Mouse (Mus musculus): ENCODE data around the gene Nme2.

The Nme2 gene

DNA sequence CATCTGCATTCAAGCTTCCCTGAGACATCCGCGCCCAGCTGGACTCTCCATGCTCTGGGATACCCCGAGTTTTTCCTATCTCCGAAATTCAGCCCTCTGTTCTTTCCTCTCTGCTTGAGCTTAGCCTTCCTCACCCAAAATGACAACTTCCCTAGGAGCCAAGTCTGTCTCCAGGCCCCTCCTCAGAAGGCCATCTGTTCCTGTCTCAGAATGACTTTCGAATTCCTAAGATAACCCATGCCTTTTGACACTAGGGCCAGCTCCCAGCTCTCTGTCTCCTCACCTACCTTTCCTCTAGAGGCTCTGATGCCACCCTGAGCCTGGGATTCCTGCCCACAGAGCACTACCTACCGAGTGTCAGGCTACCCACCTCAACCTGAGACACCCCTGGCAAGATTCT is at the start of gene Nme2:
Nme2 (minus strand) TSS at position 101 of the 400 bp plus-strand sequence.
- no peak for DNase-seq (ENCODE audit: low spot score)

DNA sequence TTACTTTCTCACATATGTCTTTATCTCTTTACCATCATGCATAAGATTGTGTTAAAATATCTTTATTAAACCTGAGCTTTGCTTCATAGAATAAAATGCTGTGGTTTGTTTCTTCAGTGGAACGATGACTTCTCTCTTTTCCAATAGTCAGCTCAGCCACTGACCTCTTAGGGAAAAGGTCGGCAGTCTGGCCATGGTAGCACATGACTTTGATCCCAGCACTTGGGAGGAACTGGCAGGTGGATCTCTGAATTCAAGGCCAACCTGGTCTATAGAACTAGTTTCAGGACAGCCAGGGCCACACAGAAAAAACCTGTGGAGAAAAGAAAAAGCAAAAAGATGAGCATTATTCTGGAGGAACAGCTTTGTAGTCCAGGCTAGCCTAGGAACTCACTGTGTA is 47.3 kb upstream of the Nme2 start:
- DNase-seq (ENCODE audit: low spot score), result no peak

DNA sequence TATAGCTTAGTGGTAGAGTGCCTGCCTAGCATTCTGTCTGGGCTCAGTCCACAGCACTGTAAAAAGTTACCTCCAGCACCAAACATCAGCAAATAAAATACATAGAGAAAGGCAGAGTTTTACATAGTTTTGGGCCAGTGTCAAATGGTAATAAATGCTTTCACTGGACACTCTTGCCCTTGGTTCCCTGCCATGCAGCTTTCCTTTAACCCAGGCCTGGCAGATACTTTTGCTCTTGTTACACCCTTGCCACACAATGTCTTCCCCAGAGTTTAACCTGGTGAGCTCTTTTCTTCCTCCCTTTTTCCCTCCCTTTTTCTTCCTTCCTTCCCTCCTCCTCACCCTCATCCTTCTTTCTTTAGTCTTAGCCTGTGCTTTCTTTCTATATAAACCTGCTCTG is 43.2 kb upstream of the Nme2 start:
- no peak for DNase-seq (ENCODE audit: low spot score)

DNA sequence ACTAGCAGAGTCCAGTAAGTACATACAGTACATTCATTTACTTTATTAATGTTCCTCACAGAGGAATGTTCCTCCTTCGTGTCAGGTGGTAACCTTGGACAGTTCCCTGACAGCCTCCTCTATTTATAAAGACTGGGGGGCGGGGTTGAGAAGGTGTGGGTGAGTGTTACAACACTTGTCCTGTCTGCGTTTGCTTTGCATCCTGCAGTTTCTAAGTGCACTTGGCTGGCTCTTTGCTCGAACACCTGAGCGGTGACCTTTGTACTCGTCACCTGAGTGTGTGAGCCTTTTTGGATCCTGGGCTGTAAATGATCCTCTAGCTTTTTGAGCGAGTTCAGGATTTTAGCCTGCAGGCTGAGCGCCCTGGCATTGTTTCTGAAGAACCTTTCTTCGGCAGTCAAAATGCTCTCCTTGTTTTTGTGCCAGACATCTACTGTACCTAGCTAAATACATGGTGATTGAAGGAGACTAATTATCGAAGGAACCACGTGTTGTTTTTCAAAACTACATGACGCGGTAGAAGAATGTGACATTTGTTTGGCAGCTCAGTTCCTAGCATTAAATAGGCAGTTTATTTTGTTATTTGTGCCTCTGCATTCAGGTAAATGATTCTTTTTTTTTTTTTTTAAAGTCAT is 41.2 kb upstream of the Nme2 start:
- DNase-seq (ENCODE audit: low spot score), result peak; percentile 33

DNA sequence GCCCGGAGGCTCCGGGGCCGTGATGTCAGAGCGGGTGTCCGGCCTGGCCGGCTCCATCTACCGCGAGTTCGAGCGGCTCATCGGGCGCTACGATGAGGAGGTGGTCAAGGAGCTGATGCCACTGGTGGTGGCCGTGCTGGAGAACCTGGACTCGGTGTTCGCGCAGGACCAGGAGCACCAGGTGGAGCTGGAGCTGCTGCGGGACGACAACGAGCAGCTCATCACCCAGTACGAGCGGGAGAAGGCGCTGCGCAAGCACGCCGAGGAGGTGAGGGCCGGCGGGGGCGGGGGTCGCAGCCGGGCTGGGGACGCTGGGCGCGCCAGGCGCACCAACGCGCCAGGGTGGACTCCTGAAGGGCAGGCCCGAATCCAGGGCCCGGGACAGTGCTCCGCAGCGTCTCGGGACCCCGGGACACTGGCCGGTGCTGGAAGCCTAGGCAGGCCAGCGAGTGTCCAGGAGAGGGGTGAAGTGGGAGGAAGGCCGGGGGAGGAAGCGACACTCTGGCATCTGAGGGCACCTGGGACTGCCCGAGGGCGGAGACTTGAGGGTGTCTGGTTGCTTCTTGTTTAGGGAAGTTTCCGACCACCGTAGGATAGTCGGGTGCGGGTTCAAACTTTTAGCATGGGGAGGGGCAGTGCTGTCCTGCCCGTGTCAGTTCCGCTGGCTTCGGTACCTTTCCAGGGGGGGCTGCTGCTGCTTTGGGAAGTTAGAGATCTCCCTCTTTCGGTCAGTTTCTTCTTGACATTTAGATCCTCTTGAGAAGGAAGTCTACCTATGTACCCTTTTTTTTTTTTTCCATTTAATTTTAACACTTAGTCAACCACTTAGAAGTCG is 40.5 kb upstream of the Nme2 start:
- DNase-seq (ENCODE audit: low spot score), result peak; percentile 47

DNA sequence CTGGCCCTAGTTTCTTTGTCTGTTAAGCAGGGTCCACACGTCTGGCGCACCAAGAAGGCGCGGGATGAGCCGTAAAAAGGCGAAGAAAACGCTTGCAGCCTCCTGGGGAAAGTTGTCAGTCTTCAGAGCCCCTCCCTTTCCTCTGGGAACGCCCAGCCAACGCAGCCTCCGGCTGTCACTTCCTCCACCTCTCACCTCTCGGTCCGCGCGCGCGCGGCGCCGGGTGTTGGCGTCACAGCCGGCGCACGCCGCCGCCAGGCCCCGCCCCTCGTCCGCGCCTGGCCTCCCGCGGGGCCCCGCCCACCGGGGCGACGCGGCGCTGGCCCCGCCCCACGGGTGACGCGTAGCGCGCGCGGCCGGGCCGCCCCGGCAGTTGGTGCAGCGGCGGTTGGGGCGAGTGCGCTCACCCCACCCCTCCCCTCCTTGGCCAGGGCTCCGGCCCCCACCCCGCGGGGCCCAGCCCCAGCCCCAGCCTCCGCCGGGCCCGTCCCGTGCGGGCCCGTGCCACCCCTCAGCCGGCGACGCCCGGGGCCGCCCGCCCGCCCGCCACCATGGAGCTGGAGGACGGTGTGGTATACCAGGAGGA is 39.8 kb upstream of the Nme2 start, which contains the start of gene Spag9:
Spag9 (plus strand) TSS at position 372 of the 586 bp plus-strand sequence.
- DNase-seq (ENCODE audit: low spot score), result peak; percentile 96

DNA sequence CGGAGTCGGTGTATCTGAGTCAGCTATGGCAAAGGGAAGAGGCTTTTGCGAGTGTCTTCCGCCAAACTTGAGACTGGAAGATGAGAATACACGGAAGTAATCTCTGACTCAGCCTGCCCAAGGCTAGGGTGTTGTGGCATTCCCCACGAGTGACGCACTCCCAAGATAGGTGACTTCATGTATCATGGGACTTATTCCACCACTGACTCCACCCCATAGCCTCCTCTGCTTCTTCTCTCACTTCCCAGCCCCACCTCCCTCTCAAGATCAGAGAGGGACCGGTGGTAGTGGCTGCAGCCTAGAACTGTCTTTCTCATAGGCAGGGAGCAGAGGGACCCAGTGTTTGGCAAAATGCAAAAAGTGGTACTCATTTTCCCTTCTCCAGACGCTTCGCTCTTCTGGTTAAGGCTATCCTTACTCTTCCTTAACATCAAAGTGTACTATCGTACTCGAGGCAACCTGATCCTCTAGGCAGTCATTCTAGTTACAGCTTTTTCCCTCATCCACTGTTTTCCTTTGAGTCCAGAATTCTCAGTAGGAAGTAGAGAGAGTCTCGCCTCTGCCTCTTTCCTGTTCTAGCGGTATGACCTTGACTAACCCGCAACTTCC is 39.2 kb upstream of the Nme2 start:
- peak; percentile 66 for DNase-seq (ENCODE audit: low spot score)

DNA sequence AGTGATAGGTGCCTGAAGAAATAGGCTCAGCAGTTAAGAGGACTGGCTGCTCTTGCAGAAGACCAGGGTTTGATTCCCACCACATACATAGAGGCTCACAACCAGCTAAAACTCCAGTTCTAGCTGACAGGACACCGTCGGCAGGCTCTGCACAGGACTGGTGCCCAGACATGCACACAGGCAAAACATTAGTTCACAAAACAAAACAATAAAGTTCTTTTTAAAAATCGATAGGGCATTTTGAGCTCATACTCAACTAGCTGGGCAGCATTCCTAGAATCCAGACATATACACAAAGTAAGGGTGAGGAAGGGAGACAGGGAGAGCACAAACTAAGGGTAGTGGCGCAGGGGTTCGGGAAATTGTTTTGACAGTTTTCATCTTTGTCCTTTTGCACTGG is 38.5 kb upstream of the Nme2 start:
- DNase-seq (ENCODE audit: low spot score), result no peak

DNA sequence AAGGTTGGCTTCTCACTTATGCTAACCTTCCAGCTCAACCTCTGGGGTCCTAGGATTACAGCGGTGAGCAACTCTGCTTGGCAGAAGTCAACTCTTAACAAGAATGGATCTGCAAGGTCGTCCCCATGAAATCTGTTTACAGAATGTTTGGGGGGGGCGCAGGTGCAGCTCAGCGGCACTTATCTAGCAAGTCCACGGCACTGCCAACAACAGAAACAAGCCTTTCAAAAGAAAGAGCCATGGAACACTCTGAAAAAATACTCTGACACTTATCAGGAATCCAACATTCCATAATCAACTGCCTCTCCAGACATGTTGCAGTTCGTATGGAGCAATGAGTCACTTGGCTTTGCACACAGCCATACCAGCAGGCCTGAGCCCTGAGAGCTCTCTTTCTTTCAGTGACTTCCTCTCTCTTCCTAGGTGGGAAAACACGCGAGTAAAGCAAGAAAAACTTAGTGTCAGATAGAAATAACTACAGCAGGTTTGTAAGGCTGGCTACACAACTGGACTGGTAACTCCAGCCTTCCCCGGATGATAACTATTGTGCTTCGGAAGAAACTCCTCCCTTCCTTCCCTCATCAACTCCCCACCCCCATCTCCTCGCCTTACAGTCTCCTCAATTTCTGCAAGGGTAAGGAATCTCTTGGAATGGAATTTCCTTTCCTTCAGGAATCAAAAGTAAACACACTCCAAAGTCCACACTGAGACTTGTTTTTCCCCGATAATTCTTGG is 32.4 kb upstream of the Nme2 start:
- DNase-seq (ENCODE audit: low spot score), result no peak

DNA sequence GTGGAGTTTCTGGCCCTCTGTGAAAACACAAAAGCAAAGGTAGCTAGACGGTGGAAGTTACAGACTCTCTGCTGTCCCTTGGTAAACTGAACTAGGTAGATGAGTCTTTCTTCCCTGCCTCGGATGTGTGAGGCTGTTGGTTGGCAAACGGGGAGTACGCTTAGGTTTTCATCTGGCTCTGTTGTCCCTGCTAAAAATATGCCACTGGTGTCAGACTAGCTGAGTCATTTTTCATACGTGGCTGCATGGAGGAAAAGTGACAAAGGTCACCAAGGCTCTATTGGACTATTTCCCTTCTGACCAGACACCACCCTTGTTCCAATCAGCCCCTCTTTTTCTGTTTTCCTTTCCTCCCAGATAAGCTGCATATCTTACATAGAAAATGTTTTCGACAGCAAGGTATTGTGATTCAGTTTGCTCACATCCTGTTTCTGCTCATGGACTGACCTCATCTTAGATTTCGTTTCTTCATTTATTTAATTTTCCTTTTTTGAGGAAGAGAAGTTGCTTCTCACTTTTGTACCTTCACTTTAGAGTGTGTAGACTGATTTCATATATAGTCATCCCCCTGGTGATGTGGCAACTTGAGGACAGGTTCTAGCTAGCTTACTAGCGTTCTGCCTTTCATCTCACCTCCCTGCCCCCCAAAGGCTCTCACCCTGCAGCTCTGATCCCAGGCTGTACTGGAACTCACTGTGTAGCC is 31.7 kb upstream of the Nme2 start:
- no peak for DNase-seq (ENCODE audit: low spot score)

DNA sequence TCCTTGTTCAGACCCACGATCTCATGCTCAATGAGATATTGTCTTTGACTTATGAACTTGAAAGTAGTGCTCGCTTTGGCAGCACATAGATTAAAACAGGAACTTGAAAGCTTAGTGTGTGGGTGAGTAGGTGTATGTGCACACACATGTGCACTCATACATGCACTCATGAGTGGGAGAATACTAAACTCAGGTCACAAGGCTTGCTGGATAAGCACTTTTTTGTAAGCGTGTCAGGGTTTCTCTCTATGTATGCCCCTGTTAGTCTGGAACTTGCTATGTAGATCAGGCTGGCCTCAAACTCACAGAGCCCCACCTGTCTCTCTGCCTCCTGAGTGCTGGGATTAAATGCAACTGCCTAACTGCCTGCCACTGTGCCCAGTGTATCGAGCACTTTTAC is 31.0 kb upstream of the Nme2 start:
- DNase-seq (ENCODE audit: low spot score), result no peak

DNA sequence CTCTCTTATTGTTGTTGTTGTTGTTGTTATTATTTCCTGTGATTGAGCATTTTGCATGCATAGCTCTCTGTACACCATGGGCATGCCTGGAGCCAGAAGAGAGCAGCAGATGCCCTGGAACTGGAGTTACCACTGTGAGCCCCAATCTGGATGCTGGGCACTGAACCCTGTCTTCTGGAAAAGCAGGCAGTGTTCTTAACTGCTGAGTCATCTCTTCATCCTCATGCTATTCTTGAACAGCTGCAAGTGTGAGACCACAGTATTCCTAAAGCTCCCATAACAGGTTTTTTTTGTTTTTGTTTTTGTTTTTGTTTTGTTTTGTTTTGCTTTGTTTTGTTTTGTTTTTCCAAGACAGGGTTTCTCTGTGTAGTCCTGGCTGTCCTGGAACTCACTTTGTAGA is 30.2 kb upstream of the Nme2 start:
- DNase-seq (ENCODE audit: low spot score), result no peak

DNA sequence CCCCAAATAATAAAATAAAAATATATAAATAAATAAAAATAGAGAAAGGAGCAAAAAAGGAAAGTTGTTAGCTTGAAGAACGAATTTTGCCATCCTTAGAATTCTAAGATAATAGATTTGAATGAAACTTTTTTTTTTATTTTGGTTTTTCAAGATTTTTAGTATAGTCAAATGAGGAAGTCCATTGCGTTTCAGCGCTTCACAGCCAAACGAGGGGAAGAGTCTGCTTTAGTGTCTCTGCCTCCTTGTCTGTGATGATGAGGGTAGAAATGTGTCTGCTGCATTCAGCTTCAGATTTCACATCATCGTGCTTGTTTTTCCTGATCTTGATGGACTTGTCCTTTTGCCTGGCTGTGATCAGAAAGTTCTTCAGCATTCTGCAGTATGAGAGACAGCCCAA is 29.2 kb upstream of the Nme2 start:
- no peak for DNase-seq (ENCODE audit: low spot score)

DNA sequence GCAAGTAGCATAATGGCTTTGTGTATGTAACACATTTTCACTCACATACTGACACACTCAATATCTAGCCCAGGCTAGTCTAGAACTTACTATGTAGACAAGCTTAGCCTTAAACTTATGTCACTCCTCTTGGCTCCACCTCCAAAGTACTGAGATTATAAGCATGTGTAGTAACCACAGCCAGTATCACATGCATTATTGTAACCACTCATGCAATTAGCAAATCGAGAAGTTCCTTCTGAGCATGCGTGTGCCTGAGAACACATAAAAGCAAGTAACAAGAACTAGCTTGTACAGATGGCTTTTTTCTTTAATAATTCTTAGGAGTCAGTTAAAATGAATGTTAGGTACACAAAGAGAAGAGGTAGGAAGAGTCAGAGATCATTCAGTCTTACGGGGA is 28.6 kb upstream of the Nme2 start:
- DNase-seq (ENCODE audit: low spot score), result no peak

DNA sequence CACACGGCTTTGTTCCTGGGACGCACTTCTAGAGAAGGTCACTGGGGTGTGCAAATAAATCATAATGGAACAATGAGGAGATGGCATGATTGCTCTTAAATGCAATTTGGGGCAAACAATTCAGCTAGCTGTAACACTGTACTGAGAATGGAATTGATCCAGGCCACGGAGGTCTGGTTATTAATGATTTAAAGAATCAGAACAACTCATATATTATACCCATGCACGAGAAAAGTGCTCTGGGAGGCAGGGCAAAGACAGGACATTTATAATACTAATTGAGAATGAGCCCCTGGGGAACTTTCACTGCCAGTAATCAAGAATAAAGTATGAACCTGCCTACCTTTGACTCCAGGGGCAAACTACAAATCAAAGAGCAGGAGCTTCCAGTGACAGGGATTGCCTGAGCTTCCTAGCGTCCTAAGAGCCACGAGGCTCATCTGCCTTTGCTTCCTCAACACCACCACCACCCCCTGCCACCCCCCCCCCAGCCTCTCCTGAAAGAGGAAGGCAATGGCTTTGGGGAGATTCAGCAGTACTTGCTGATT is 23.5 kb upstream of the Nme2 start:
- DNase-seq (ENCODE audit: low spot score), result peak; percentile 33

DNA sequence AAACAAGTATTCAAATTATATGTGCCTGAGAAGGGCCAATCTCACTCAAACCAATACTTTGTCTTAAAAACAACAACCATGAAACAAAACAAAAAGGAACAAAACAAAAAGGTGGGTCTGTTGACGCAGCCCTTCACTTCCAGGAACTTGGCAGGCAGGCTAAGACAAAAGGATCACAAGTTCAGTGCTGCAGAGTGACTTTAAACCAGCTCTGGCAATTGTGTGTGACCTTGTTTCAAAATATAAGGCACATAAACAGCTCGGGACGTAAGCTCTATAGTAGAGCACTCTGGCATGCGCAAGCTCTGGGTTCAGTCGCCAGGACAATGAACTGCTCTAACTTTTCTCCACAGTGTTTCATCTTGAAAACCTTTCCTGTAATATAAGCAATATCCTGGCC is 16.9 kb upstream of the Nme2 start:
- no peak for DNase-seq (ENCODE audit: low spot score)

DNA sequence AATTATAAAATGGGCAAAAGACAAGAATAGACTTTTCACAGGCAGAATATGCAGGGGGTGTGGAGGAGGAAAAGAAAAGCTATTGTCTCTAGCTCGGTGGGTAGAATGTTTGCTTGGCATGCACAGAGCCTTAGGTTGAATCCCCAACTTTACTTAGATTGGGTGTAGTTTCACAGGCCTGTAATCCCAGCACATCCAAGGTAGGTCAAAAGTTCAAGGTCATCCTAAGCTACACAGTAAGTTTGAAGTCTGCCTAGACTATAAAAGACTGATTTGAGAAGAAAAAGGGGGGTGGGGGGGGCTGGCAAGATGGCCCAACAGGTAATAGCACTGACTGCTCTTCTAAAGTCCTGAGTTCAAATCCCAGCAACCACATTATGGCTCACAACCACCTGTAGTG is 13.7 kb upstream of the Nme2 start:
- DNase-seq (ENCODE audit: low spot score), result no peak

DNA sequence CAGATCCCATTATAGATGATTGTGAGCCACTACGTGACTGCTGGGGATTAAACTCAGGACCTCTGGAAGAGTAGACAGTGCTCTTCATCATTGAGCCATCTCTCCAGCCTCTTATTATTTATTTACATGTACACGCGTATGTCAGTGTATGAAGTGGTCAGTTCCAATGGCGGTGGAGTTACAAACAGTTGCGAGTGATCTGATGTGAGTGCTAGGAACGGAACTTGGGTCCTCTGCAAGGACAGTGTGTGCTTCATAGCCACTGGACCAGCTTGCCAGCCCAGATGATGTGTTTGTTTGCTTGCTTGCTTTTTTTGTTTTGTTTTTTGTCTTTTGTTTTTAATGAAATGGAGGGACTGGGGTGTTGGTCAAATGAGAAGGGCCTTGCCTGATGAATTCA is 13.1 kb upstream of the Nme2 start:
- DNase-seq (ENCODE audit: low spot score), result no peak

DNA sequence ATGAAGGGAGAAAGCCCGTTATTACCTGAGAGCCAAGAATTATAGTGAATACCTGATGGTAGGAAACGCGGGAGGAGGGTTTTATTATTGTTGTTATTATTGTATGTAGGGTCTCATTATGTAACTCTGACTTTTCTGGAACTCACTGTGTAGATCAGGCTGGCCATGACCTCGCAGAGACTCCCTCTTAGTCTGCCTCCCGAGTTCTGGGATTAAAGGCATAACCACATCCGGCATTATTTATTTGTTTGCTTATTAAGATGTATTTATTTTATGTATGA is 12.7 kb upstream of the Nme2 start:
- DNase-seq (ENCODE audit: low spot score), result no peak

DNA sequence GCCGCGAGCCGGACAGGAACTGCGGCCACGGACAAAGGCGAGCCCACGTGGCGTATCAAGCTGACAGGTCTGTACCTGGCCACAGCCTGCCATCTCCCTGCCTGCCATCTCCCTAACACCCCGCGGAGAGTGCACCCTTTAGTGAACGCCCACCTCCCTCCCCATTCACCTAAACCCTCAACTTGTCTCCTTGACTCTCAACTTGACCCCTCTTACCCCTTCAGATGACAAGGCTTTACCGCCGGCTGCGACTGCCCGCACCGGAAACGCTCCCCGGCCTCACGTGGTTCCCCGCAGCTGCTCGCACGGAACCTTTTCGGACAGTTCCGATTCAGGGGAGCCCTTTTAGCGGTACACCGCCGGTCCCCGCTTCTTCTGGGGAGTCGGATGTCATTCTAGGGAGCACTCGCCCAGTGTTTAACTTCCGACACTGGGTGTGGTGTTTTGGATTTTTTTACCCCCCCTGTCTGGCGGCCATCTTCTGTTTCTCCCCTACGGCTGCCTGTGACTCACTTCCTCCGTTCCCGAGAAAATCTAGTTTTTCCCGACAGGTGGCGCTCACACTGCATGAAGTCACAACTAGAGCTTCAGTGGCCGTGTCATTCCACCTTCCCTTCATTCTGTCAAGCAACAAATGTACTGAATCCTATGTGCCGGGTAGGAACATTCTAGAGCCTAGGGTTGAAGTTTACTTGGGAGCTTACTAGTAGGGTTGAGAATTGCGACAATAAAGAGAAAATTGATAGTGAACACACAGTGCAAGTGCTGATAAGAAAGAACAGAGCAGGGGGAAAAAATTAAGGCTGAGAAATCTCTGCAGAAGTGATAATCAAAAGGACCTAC is 12.2 kb upstream of the Nme2 start, which contains the start of the genes Gm20390 and Nme1:
Gm20390 (minus strand) TSS at position 289 of the 843 bp plus-strand sequence.
Nme1 (minus strand) TSS at position 517 of the 843 bp plus-strand sequence.
- peak; percentile 100 for DNase-seq (ENCODE audit: low spot score)

Measured in embryo, embryonic 10.5 days (tissue).